Mouse (Mus musculus) layer of hippocampus, postnatal 25 days (tissue): ENCODE data around the gene Pnmt. TPM values are rescaled to one million over a fixed set of nuclear protein-coding genes. Genes with fewer than 3 reads are reported as not detected.
"Not testable (repeated sequence)": the region's sequence is repeated elsewhere in the genome, so short reads cannot be mapped to it uniquely, and the experiment has no call there.

Source experiments
- DNase-seq, 2 experiments: peaks; one replicate each; pipeline ENCODE4 v3.0.0; 2022; ENCODE audit warnings: mixed read lengths in 2 of 2, low spot score in 1 of 2; ENCODE audit errors: extremely low spot score in 1 of 2
- total RNA-seq, 2 experiments: library from RNA; stranded (reverse); gene quantifications; 2 replicates each; pipeline ENCODE4 v1.2.3; 2021

The Pnmt gene
- total RNA-seq, 2 experiments from 2014 or later = not detected

GRCm38 (mm10) chr11:98357396-98358160 is 28.7 kb upstream of the Pnmt start:
- no peak for DNase-seq

GRCm38 (mm10) chr11:98358161-98359083 is 27.8 kb upstream of the Pnmt start, which contains the start of gene Stard3:
Gene Stard3 (plus strand): TSS chr11:98358368.
- peak; percentile 75 to 77 for DNase-seq

GRCm38 (mm10) chr11:98360866-98361521 is 25.3 kb upstream of the Pnmt start:
- no peak for DNase-seq

- no peak for DNase-seq
Observed at GRCm38 (mm10) chr11:98363817-98364216, 22.4 kb upstream of the Pnmt start.

- no peak for DNase-seq
Observed at GRCm38 (mm10) chr11:98364410-98364809, 21.8 kb upstream of the Pnmt start.

- no peak for DNase-seq
Observed at GRCm38 (mm10) chr11:98366290-98366689, 20.0 kb upstream of the Pnmt start.

GRCm38 (mm10) chr11:98367171-98367862 is 18.9 kb upstream of the Pnmt start:
- no peak for DNase-seq

GRCm38 (mm10) chr11:98367863-98368186 is 18.4 kb upstream of the Pnmt start:
- DNase-seq = no peak

- no peak for DNase-seq
Observed at GRCm38 (mm10) chr11:98369337-98369736, 16.9 kb upstream of the Pnmt start.

- DNase-seq = no peak
Observed at GRCm38 (mm10) chr11:98370588-98370987, 15.7 kb upstream of the Pnmt start.

GRCm38 (mm10) chr11:98371556-98372240 is 14.6 kb upstream of the Pnmt start:
- no peak for DNase-seq

- DNase-seq = peak in 1 of 2 experiments; percentile 66
Observed at GRCm38 (mm10) chr11:98372406-98372805, 13.8 kb upstream of the Pnmt start.

- DNase-seq = no peak
Observed at GRCm38 (mm10) chr11:98373244-98373643, 13.0 kb upstream of the Pnmt start.

- DNase-seq = no peak
Observed at GRCm38 (mm10) chr11:98374266-98374665, 12.0 kb upstream of the Pnmt start.

GRCm38 (mm10) chr11:98376756-98377155 is 9.5 kb upstream of the Pnmt start:
- DNase-seq = no peak

GRCm38 (mm10) chr11:98377787-98378186 is 8.5 kb upstream of the Pnmt start:
- no peak for DNase-seq

- no peak for DNase-seq
Observed at GRCm38 (mm10) chr11:98379379-98379778, 6.9 kb upstream of the Pnmt start.

- no peak for DNase-seq
Observed at GRCm38 (mm10) chr11:98380106-98380505, 6.1 kb upstream of the Pnmt start.

GRCm38 (mm10) chr11:98381651-98382050 is 4.6 kb upstream of the Pnmt start:
- DNase-seq = no peak

- not testable (repeated sequence) for DNase-seq
Observed at GRCm38 (mm10) chr11:98382405-98382804, 3.8 kb upstream of the Pnmt start.
